Mouse (Mus musculus) liver, embryonic 15.5 days (tissue): Measurements from ENCODE around the gene Gpr87. TPM values are rescaled to one million over a fixed set of nuclear protein-coding genes. Genes with fewer than 3 reads are reported as not detected.

Experiments
- ATAC-seq: fragments of 200-750 bp; cut with Nextera tagmentation; 2 replicates; pipeline ENCODE4 v1.8.0; 2017; ENCODE audit warnings: moderate number of reproducible peaks, mild to moderate bottlenecking, moderate library complexity; ENCODE audit not compliant: insufficient read depth
- H3K27ac ChIP-seq: fragments of 300-500 bp; sonication (generic); replicated peaks from 2 replicates; pipeline ENCODE4 v1.5.1; 2015; ENCODE audit warnings: mild to moderate bottlenecking, inconsistent platforms
- H3K27me3 ChIP-seq: fragments of 300-500 bp; sonication (generic); 2 replicates; pipeline ENCODE4 v1.6.1; 2015; ENCODE audit warnings: mild to moderate bottlenecking, inconsistent platforms
- H3K36me3 ChIP-seq: fragments of 300-500 bp; sonication (generic); replicated peaks from 2 replicates; pipeline ENCODE4 v1.6.1; 2015; ENCODE audit warnings: moderate library complexity, mild to moderate bottlenecking, inconsistent platforms
- H3K4me1 ChIP-seq: fragments of 300-500 bp; sonication (generic); replicated peaks from 2 replicates; pipeline ENCODE4 v1.6.1; 2015; ENCODE audit warnings: inconsistent platforms
- H3K4me2 ChIP-seq: fragments of 300-500 bp; sonication (generic); 2 replicates; pipeline ENCODE4 v1.6.1; 2015; ENCODE audit warnings: moderate library complexity, mild to moderate bottlenecking, inconsistent platforms
- H3K4me3 ChIP-seq: fragments of 300-500 bp; sonication (generic); replicated peaks from 2 replicates; pipeline ENCODE4 v1.5.1; 2015; ENCODE audit warnings: mild to moderate bottlenecking, inconsistent platforms
- H3K9ac ChIP-seq: fragments of 300-500 bp; sonication (generic); 2 replicates; pipeline ENCODE4 v1.6.1; 2015; ENCODE audit warnings: moderate library complexity, mild to moderate bottlenecking, inconsistent platforms
- H3K9me3 ChIP-seq: fragments of 300-500 bp; sonication (generic); replicated peaks from 2 replicates; pipeline ENCODE4 v1.6.1; 2016; ENCODE audit warnings: inconsistent platforms
- WGBS: fragments of 180-500 bp; shearing (Covaris S2); methylation state at CpG from one replicate; pipeline ENCODE4 v1.1.7; 2015; ENCODE audit warnings: mixed read lengths; ENCODE audit not compliant: insufficient replicate concordance; 5-methylcytosine and 5-hydroxymethylcytosine counted together
- polyA plus RNA-seq: library from polyadenylated mRNA; unstranded; fragments of >200 nt; fragmentation: Nextera tagmentation; extraction: Ambion mirVana; gene quantifications from 2 replicates; pipeline ENCODE4 v1.2.1, GENCODE M21; 2015

The Gpr87 gene
- not detected in 2 replicates for polyA plus RNA-seq

GRCm38 (mm10) chr3:59194938-59195337, at the start of gene Gpr87:
Gene Gpr87, minus strand, starts transcription at chr3:59195104.
- Histone ChIP-seq H3K4me1 (no peaks in the 10 kb centered on the region), H3K9ac (no peak within 1 kb of the TSS), H3K9me3 (no peaks in the 10 kb centered on the region), H3K36me3 (no peaks in the 10 kb centered on the region), H3K4me2 (no peak within 1 kb of the TSS), H3K27ac (no peak within 1 kb of the TSS), H3K27me3 (no peaks in the 10 kb centered on the region), H3K4me3 (no peak within 1 kb of the TSS)
- 65% methylated on average over 7 of the region's 7 CpGs for WGBS
- no peak for ATAC-seq

DNA sequence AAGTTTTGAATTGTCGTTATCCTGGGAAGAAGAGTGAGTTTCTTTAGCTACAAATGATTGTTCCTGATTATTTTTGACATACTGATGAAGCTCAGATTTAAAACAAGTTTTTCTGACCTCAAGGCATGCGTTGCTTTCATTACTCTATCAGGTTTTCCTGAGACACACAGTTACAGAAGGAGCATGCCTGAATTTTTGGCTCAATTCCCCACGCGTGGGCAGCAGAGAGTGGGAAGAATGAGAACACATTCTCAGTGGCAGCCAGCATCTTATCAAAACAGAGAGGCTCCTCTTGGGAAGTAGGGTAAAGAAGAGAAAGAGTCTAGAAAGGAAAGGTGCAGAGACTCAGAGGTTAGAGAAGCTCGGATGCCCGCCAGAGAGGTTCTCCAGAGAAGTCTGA, 48.5 kb upstream of the Gpr87 start:
- no peaks in the 10 kb centered on the region for H3K36me3 ChIP-seq
- H3K9ac ChIP-seq, result no peak overlapping the region
- no peak for ATAC-seq
- H3K27me3 ChIP-seq, result no peaks in the 10 kb centered on the region
- no peak overlapping the region for H3K4me3 ChIP-seq
- no peaks in the 10 kb centered on the region for H3K4me1 ChIP-seq
- no peaks in the 10 kb centered on the region for H3K9me3 ChIP-seq
- no peak overlapping the region for H3K27ac ChIP-seq
- H3K4me2 ChIP-seq, result no peak overlapping the region
- 58% methylated on average over 6 of the region's 6 CpGs for WGBS

DNA sequence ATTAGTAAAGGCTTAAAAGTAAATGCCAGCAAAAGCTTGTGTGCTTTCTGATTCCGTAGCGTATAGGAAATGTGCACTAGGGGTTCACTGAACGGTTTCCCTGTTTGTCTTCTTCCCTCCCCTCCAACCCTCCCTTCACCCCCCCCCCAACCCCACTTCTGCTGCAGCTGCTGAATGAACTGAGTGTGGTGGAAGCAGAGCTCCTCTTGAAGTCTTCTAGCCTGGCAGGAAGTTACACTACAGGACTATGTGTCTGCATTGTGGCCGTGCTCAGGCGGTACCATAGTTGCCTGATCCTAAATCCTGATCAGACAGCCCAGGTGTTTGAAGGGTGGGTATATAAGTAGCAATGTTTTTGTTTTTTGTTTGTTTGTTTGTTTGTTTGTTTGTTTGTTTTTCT, 40.0 kb upstream of the Gpr87 start:
- no peaks in the 10 kb centered on the region for H3K27me3 ChIP-seq
- 21% methylated on average over 5 of the region's 5 CpGs for WGBS
- H3K4me1 ChIP-seq, result no peaks in the 10 kb centered on the region
- no peaks in the 10 kb centered on the region for H3K36me3 ChIP-seq
- no peak overlapping the region for H3K4me2 ChIP-seq
- no peak overlapping the region for H3K4me3 ChIP-seq
- no peak for ATAC-seq
- no peaks in the 10 kb centered on the region for H3K9me3 ChIP-seq
- no peak overlapping the region for H3K27ac ChIP-seq
- no peak overlapping the region for H3K9ac ChIP-seq

DNA sequence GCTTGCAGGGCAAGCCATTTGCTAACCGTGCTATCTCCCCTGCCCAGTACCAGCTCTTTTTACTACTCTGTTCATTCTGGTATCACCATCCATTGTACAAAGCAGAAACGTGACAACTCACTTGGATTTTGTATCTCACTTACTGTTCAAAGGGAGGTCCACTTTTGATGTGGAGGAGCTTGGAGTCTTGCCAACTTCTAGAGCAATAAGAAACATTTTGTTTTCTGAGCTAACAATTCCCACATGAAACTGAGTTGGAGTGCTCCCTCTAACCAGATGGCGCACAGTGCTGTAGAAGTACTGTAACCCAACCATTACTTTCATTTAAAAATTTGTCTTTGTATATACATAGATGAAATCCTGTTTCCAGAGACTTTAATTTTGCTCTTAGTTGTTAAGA, 36.0 kb upstream of the Gpr87 start:
- 64% methylated on average over 3 of the region's 3 CpGs for WGBS

DNA sequence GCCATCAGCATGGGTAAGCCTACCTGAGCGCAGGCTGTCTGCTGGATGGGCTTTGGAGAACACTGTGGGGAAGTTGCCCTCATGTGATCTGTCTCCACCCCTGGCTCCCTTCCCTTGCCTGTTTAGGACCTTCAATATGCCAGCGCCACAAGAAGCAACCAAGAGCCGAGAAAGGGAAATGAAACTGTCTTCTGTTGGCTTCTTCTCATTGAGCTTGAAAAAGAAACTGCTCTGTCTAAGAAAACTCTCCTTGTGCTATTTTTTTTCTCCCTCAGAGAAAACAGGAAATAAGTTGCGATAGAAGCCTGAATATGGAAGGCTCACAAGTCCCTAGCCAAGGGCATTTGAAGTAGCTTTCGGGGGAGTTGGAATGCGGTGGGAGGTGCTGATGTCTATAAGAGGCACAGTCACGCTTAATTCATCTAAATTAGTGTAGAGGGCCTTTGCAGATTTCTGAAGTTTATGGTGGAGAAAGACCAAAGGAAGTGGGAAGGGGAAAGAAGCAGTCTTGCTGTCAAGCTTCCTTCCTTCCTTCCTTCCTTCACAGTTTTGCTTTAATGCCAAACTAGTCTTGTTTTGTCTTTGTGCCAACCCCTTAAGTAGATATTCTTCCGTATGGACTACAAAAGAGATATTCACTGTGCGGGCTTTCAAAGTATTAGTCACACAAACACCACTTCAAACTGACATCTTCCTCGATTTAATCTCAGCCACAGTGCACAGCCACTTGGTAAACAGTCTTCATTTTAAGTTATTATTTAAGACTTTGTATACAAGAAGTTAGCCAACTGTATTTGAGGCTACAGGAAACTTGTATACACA, 34.0 kb upstream of the Gpr87 start:
- Histone ChIP-seq H3K9ac (no peak overlapping the region), H3K4me1 (no peaks in the 10 kb centered on the region), H3K27me3 (no peaks in the 10 kb centered on the region), H3K9me3 (no peaks in the 10 kb centered on the region), H3K36me3 (no peaks in the 10 kb centered on the region), H3K27ac (peak overlapping the region; percentile 59), H3K4me3 (no peak overlapping the region), H3K4me2 (0 out of 2 replicates have a peak overlapping the region, but pooled peaks have one; percentile 14)
- no peak; the same call in 1 of the 2 replicates for ATAC-seq
- WGBS, result 30% methylated on average over 10 of the region's 10 CpGs

More for the DNA sequence above, 36.0 kb upstream of the Gpr87 start:
- no peaks in the 10 kb centered on the region for H3K4me1 ChIP-seq
- no peaks in the 10 kb centered on the region for H3K36me3 ChIP-seq
- no peak overlapping the region for H3K4me3 ChIP-seq
- H3K27ac ChIP-seq, result no peak overlapping the region
- H3K9me3 ChIP-seq, result no peaks in the 10 kb centered on the region
- no peak overlapping the region for H3K4me2 ChIP-seq
- H3K27me3 ChIP-seq, result no peaks in the 10 kb centered on the region
- ATAC-seq, result no peak
- no peak overlapping the region for H3K9ac ChIP-seq

DNA sequence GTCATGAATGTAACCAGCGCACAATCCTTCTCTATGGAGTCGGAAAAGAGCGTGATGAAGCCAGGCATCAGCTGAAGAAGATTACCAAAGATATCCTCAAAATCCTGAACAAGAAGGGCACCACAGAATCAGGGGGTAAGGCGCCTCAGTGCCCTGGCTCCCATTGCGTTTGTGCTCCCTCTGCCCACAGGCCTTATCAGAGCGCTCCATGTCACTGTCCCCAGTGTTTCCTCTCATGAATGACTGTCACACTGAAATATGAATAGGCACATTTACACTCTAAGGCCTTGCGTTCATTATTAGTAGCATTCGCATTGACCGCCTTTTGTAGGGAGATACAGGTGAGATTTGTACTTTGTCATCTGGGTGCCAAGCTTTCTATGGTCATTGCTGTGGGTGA, 32.8 kb upstream of the Gpr87 start:
- H3K27me3 ChIP-seq, result no peaks in the 10 kb centered on the region
- no peaks in the 10 kb centered on the region for H3K4me1 ChIP-seq
- no peak overlapping the region for H3K4me2 ChIP-seq
- H3K27ac ChIP-seq, result no peak overlapping the region
- H3K9ac ChIP-seq, result no peak overlapping the region
- no peak overlapping the region for H3K4me3 ChIP-seq
- 41% methylated on average over 9 of the region's 9 CpGs for WGBS
- no peak for ATAC-seq
- no peaks in the 10 kb centered on the region for H3K36me3 ChIP-seq
- no peaks in the 10 kb centered on the region for H3K9me3 ChIP-seq

GRCm38 (mm10) chr3:59225411-59225810, 30.5 kb upstream of the Gpr87 start:
- Histone ChIP-seq H3K9ac (no peak overlapping the region), H3K9me3 (no peaks in the 10 kb centered on the region), H3K27ac (no peak overlapping the region), H3K4me2 (no peak overlapping the region), H3K4me3 (no peak overlapping the region), H3K36me3 (no peaks in the 10 kb centered on the region), H3K27me3 (no peaks in the 10 kb centered on the region), H3K4me1 (no peaks in the 10 kb centered on the region)
- no peak for ATAC-seq

GRCm38 (mm10) chr3:59222303-59222702, 27.4 kb upstream of the Gpr87 start:
- no peak for ATAC-seq
- no peak overlapping the region for H3K4me2 ChIP-seq
- H3K9me3 ChIP-seq, result no peaks in the 10 kb centered on the region
- no peaks in the 10 kb centered on the region for H3K36me3 ChIP-seq
- no peak overlapping the region for H3K27ac ChIP-seq
- no peaks in the 10 kb centered on the region for H3K4me1 ChIP-seq
- WGBS, result 43% methylated on average over 2 of the region's 2 CpGs
- H3K9ac ChIP-seq, result no peak overlapping the region
- H3K27me3 ChIP-seq, result no peaks in the 10 kb centered on the region
- H3K4me3 ChIP-seq, result no peak overlapping the region

DNA sequence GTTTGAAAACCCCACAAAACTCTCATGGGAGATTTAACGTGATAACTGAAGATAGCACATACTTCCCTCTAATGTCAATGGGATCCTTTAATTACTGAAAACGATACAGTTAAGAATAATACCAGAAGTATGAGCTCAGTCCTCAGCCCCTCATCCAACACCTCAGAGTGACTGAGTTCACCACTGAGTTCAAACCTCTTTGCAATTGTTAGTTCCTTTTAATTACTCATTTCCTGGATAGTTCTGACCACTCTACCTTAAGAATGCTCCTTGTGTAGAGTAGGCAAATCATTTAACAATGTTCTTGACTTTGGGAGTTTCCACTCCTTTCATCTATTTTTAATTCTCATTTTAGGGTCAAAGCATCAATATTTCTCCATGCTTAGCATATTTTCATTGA, 24.4 kb upstream of the Gpr87 start:
- H3K27ac ChIP-seq, result no peak overlapping the region
- H3K9ac ChIP-seq, result no peak overlapping the region
- no peaks in the 10 kb centered on the region for H3K36me3 ChIP-seq
- H3K9me3 ChIP-seq, result no peaks in the 10 kb centered on the region
- no peak overlapping the region for H3K4me2 ChIP-seq
- H3K4me1 ChIP-seq, result no peaks in the 10 kb centered on the region
- ATAC-seq, result no peak
- H3K27me3 ChIP-seq, result no peaks in the 10 kb centered on the region
- 56% methylated on average over 2 of the region's 2 CpGs for WGBS
- no peak overlapping the region for H3K4me3 ChIP-seq

DNA sequence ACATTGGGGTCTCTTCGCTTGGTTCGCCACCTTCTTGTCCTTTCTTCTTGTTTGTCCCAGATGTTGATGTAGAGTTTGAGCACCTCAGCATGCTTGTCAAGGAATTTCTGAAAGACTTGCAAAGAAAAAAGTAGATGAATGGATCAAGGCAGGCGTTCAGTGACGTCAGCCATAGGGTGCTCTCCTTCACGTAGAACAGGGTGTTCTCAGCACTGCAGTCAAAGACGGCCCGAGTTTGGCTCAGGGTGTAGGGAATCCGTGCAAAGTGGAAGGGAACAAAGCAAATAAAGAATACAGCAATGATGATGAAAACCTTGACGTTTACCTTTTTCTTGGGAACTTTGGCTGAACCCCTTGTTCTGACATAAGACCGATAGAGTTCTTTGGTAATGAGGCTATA, 22.3 kb upstream of the Gpr87 start:
- WGBS, result 70% methylated on average over 10 of the region's 10 CpGs
- Histone ChIP-seq H3K27me3 (no peaks in the 10 kb centered on the region), H3K4me1 (no peaks in the 10 kb centered on the region), H3K4me3 (no peak overlapping the region), H3K4me2 (no peak overlapping the region), H3K27ac (no peak overlapping the region), H3K36me3 (no peaks in the 10 kb centered on the region), H3K9ac (no peak overlapping the region), H3K9me3 (no peaks in the 10 kb centered on the region)
- ATAC-seq, result no peak

GRCm38 (mm10) chr3:59212404-59212803, 17.5 kb upstream of the Gpr87 start:
- H3K4me1 ChIP-seq, result 0 out of 2 replicates have a peak, but pooled peaks cover 3% of the 10 kb centered on the region
- H3K36me3 ChIP-seq, result no peaks in the 10 kb centered on the region
- H3K9me3 ChIP-seq, result no peaks in the 10 kb centered on the region
- H3K4me3 ChIP-seq, result no peak overlapping the region
- no peak overlapping the region for H3K27ac ChIP-seq
- no peak overlapping the region for H3K9ac ChIP-seq
- ATAC-seq, result no peak
- no peak overlapping the region for H3K4me2 ChIP-seq
- no peaks in the 10 kb centered on the region for H3K27me3 ChIP-seq

GRCm38 (mm10) chr3:59211784-59212183, 16.9 kb upstream of the Gpr87 start:
- ATAC-seq, result no peak; the same call in 1 of the 2 replicates
- Histone ChIP-seq H3K4me3 (no peak overlapping the region), H3K4me1 (0 out of 2 replicates have a peak, but pooled peaks cover 3% of the 10 kb centered on the region), H3K27ac (no peak overlapping the region), H3K36me3 (no peaks in the 10 kb centered on the region), H3K4me2 (no peak overlapping the region), H3K27me3 (no peaks in the 10 kb centered on the region), H3K9me3 (no peaks in the 10 kb centered on the region), H3K9ac (no peak overlapping the region)
- WGBS, result 42% methylated on average over 8 of the region's 8 CpGs
